Mouse (Mus musculus): ENCODE measurements around the gene Aip.
A peak's percentile ranks its signal among the peaks of the same experiment; 100 is the strongest.

Aip gene

GRCm38 (mm10) chr19:4135963-4136345 is 10.3 kb upstream of the Aip start:
- peak; percentile 76 for DNase-seq (ENCODE audit: low read depth)

DNA sequence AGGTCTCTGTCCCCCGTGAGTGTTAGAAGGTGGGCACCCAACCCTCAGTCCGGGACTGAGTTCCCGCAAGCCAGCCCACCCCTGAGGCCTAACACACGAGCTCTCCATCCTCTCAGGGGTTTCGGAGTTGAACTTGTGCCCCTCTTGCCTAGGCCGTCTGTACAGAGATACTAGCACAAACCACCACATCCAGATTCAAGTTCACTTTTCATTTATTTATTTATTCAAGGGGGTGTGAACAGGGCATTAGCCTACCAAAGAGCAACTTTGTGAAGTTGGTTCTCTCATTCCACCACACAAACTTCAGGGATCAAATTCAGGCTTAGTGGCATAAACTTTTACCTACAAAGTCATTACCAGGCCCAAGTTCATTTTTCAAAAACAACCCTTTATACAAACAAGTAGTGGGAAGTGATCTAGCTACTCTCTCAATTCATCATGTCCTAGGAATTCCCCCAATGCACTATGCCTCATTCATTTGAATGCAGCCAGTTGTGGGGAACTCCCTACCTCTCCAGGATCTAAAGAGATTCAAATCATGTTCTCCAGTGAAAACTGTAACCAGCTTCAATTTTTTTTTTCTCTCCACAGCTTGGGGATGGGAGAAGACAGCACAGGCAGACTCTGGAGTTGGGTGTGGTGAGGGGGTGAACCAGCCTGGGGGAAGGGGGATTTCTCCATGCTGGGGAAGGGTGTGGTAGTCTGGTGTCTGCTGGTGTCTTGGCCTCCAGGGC is 9.7 kb upstream of the Aip start:
- peak; percentile 61 for DNase-seq (ENCODE audit: low read depth)

- DNase-seq (ENCODE audit: low read depth), result no peak
Measured at GRCm38 (mm10) chr19:4134354-4134753, 8.7 kb upstream of the Aip start.

DNA sequence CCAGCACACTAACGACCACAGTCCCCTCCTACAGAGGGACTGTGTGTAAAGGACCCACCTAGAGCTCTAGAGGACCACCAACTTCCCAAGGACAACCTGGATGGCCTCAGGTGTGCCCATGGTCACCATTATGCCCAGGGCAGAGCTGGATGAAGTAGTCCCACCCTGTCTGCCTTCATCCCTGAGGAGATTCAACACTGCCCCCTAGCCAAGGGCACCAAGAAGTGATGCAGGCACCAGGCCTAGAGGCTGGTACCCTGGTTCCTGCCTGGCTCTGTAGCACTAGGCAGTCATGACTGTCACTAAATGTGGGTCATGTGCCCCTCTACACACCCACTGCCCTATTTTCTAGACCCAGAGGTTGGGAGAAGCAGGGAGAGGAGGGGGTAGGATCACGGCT is 6.1 kb upstream of the Aip start:
- DNase-seq (ENCODE audit: low read depth), result no peak

DNA sequence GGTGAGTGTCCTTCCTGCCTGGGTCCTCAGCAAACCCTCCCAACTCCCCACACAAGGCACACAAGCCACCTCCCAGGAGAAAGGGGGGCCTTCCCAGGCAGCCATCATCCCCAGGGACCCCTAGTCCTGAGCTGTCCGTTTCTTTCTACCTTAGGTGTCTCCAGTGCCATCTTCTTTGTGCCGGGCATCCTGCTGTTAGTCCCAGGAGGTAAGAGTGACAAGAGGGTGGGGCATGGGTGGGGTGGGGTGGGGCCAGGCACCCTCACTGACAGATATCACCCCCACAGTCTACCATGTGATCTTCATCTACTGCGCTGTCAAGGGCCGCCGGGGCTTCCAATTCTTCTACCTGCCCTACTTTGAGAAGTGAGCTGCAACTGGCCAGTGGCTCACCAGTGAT is 5.4 kb upstream of the Aip start:
- no peak for DNase-seq (ENCODE audit: low read depth)

DNA sequence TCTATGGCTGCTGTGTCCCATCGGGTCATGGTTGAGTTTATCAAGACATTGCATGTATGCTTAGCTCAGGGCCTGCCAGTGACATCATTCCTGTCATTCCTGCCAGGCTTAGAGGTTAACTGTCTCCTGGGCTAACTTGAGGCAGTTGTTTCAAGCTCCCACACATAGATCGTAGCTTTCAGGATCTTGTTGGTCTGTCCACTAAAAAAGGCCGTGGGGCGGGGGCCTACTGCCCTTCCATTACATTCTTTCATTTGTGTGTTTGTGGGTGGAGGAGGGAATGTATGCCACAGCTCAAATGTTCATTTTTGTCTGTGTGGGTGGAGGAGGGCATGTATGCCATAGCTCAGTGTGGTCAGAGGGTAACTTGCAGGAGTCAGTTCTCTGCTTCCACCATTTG is 4.4 kb upstream of the Aip start:
- DNase-seq (ENCODE audit: low read depth), result no peak

GRCm38 (mm10) chr19:4129462-4129861 is 3.8 kb upstream of the Aip start:
- no peak for DNase-seq (ENCODE audit: low read depth)

DNA sequence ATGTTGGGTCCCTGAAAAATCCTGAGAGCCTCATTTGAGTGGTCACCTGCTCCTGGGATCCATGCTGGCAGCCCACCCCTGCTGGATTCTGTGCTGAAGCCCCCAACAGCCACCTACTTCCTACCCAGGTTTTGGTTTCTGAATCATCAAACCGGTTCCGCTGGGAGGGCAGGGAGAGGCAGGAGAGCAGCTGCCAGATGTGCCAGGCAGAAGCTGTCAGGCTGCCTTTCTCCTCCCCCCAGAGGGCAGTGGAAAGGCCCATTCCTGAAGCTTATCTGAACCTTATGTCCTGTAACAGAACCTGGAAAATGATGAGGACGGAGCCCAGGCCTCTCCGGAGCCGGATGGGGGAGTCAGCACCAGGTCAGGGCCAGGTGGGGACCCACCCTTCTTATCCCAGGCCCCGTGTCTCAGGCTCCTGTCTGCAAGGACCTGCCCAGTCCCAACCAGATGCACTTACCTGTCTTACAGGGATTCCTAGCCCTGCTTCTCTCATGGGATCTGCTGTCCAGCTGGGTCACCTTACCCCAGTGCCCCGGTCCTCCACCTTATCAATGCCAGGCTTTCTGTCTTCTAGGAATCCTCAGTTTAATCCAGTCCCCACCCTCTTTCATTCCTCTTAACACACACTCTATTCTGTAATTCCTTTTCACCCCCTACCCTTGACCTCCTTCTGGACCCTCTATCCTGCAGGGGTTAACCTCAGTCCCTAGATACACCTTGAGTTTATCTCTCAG is 1.3 kb upstream of the Aip start:
- DNase-seq (ENCODE audit: low read depth), result peak; percentile 53

DNA sequence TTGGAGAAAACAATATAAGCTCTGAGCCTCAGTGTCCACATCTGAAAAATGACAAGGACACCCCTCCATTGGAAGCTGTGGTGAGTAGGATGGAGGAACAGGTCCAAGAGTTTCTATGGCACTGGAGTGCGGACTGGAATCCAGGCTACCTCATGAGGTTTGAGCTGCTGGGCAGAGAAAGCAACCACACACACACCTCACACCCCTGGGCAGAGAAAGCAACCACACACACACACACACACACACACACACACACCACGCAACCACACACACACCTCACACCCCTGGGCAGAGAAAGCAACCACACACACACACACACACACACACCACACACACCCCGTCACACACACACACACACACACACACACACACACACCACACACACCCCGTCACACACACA is 390 bp downstream of the Aip start:
- DNase-seq (ENCODE audit: low read depth), result peak; percentile 53

DNA sequence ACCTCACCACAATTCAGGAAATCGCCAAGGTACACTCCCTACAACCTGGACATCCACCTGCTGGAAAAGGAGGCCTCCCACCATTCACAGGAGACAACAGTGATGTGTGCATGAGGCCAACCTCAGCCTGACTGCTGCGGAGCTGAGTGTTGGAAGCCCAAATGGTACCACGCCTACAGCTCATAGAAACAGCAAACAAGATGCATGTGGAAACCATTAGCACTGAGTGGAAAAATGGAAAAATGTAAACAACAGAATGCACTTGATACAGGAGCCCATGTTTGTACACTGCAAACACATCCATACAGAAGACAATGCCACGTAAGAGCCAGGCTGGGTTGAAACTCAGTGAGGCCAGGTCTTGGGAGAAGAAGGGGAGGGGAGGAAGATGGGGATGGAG is 1.2 kb downstream of the Aip start:
- DNase-seq (ENCODE audit: low read depth), result no peak

- peak; percentile 52 for DNase-seq (ENCODE audit: low read depth)
Measured at GRCm38 (mm10) chr19:4122411-4123370, 3.0 kb downstream of the Aip start.

DNA sequence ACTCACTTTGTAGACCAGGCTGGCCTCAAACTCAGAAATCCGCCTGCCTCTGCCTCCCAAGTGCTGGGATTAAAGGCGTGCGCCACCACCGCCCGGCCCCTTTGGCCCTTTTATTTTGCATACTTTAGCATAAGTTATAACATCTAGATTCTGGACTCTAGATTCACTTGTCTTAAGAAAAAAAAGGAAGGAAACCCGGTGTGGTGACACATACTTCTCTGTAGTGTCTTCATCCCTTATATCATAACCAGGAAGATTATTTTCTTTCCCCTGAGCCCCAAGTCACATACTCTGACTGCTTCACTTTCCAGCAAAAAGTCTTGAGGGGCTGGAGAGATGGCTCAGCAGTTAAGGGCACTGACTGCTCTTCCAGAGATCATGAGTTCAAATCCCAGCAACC is 3.8 kb downstream of the Aip start:
- peak; percentile 57 for DNase-seq (ENCODE audit: low read depth)

- DNase-seq (ENCODE audit: low read depth), result peak; percentile 99
Measured at GRCm38 (mm10) chr19:4121097-4121805, 4.4 kb downstream of the Aip start.

GRCm38 (mm10) chr19:4120496-4120895 is 5.2 kb downstream of the Aip start:
- no peak for DNase-seq (ENCODE audit: low read depth)

DNA sequence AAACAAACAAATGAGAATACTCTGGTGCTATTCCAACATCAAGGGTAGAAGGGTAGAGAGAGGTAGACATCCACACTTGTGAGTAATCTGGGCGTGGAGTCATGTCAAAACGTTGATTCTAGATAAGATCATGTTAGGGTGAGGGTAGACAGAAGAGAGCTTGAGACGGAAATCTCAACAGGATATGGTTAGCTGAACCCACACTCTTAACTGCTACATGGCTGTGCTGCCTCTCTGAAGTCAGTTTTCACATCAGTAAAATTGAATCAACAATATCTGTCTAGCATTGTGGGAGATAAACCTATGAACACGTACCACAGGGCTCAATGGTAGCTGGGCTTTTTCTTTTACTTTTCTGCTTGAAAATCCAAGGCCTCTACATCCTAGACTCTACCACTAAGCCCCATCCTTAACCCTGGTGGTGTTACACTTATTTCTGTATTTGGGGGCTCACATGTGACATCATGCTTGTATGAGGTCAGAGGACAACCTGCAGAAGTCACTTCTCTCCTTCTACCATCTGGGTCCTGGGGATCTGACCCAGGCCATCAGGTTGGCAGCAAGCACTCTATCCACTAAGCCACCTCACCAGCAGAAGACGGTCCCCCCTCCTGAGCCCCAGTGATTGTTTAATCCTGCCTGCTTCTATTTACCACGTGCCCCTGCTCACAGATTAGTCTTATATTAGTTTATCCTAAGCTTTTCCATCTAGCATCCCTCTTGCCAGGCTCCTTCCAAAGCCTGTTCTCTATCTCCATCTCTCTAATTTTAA is 5.8 kb downstream of the Aip start:
- peak; percentile 94 for DNase-seq (ENCODE audit: low read depth)

- DNase-seq (ENCODE audit: low read depth), result peak; percentile 39
Measured at GRCm38 (mm10) chr19:4118350-4118749, 7.3 kb downstream of the Aip start.

DNA sequence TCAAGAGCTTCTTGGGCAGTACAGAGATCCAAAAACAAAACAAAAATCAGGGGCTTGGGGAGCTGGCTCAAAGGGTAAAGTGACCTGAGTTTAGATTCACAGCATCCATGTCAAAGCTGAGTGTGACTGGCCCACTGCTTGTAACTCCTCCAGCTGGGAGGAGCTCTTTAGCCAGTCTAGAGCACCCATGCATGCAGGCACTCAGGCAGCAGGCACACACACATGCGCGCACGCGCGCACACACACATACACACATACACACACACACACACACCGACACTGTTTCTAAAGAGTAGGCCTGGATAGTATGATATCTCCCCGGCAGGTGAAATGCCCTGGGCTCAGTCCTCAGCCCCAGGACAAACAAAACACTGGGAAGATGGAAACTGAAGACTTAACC is 8.7 kb downstream of the Aip start:
- DNase-seq (ENCODE audit: low read depth), result no peak

- DNase-seq (ENCODE audit: low read depth), result no peak
Measured at GRCm38 (mm10) chr19:4115816-4116215, 9.8 kb downstream of the Aip start.

DNA sequence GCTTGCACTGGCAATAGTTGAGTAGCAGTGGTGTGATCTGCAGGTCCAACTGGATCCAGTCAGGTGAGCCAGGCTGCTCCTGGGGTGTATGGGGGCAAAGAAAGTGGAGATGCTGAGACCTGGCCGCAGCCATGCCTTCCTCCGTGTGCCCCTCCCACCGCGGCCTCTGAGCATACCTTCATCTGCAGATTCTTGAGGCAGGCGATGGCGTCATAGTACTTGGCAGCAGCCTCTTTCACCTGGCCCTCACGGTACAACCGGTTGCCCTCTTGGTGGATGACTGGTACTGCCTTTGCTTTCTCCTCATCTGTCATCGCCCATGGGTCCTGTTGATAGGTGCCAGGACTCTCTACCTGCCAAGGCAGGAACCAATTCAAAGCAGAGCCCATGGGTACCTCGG is 10.5 kb downstream of the Aip start:
- DNase-seq (ENCODE audit: low read depth), result no peak

DNA sequence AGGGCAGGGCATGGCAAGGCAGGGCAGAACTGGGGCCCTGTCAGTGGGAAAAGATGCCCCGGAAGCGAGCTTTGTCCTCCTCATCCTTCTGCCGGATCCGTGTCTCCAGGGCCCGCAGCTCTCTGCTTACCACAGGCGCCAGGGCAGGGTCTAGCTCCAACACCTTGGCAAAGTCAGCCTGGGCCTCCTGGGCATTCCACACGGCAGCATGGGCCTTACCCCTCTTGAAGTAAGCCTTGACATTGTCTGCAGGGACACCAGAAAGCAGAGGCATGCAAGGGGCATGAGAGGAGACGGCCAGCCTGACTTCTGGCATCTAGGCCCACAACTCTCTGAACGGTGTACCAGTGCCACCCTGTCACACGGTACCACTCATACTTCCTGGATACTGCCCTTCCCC is 11.1 kb downstream of the Aip start:
- DNase-seq (ENCODE audit: low read depth), result no peak

- DNase-seq (ENCODE audit: low read depth), result peak; percentile 81
Measured at GRCm38 (mm10) chr19:4113806-4114230, 11.8 kb downstream of the Aip start.

All from induced T-regulatory cell, adult 2 months (primary cell).